Mouse (Mus musculus) ES-E14 (cell line): ENCODE results near the gene Gm45337. TPM values are rescaled to one million over a fixed set of nuclear protein-coding genes. Genes with fewer than 3 reads are reported as not detected.
"Not testable (repeated sequence)": the region's sequence is repeated elsewhere in the genome, so short reads cannot be mapped to it uniquely, and the experiment has no call there.

ENCODE experiments used
- DNase-seq: peaks from one replicate; pipeline ENCODE4 v3.0.0-alpha.2; 2013; ENCODE audit warnings: low read depth, low spot score
- H3K27ac ChIP-seq: 2 replicates; pipeline ENCODE4 v1.5.1; 2012; ENCODE audit warnings: low read depth, mild to moderate bottlenecking, low read length, moderate library complexity, mixed read lengths; ENCODE audit not compliant: poor library complexity, insufficient read depth, severe bottlenecking
- H3K36me3 ChIP-seq: 2 replicates; pipeline ENCODE4 v1.6.1; 2012; ENCODE audit warnings: mild to moderate bottlenecking, low read length, moderate library complexity, mixed read lengths; ENCODE audit not compliant: control insufficient read depth, poor library complexity, insufficient read depth, severe bottlenecking
- H3K4me1 ChIP-seq, 2 experiments: fragments of 150-350 bp in 1 of 2; sonication (generic) in 1 of 2; 2 replicates each; pipeline ENCODE4 v1.6.1; 2012; ENCODE audit warnings: low read length in 2 of 2, mild to moderate bottlenecking in 1 of 2, mixed read lengths in 1 of 2; ENCODE audit not compliant: control insufficient read depth in 2 of 2, insufficient read depth in 2 of 2, poor library complexity in 1 of 2
- H3K4me3 ChIP-seq, 2 experiments: fragments of 150-350 bp in 1 of 2; sonication (generic) in 1 of 2; 2 replicates each; pipeline ENCODE4 v1.5.1; 2012; ENCODE audit warnings: low read length in 2 of 2, low read depth in 1 of 2, mild to moderate bottlenecking in 1 of 2, mixed read lengths in 1 of 2; ENCODE audit not compliant: insufficient read depth in 1 of 2, poor library complexity in 1 of 2, severe bottlenecking in 1 of 2
- H3K9ac ChIP-seq: 2 replicates; pipeline ENCODE4 v1.6.1; 2012; ENCODE audit warnings: low read depth, mild to moderate bottlenecking, low read length, mixed read lengths; ENCODE audit not compliant: poor library complexity, insufficient read depth, severe bottlenecking
- H3K9me3 ChIP-seq: fragments of 150-350 bp; sonication (generic); 2 replicates; pipeline ENCODE4 v1.6.1; 2012; ENCODE audit warnings: low read depth, mild to moderate bottlenecking, low read length; ENCODE audit not compliant: control insufficient read depth, insufficient read depth
- CHD2 ChIP-seq: IDR thresholded peaks from 2 replicates; pipeline ENCODE4 v1.6.1; 2014; ENCODE audit warnings: mild to moderate bottlenecking, low read depth, low read length, inconsistent platforms
- HCFC1 ChIP-seq: IDR thresholded peaks from 2 replicates; pipeline ENCODE4 v1.6.1; 2012; ENCODE audit warnings: low read length, inconsistent platforms, borderline replicate concordance; ENCODE audit not compliant: insufficient read depth
- MAFK ChIP-seq: IDR thresholded peaks from 2 replicates; pipeline ENCODE4 v1.6.1; 2014; ENCODE audit warnings: mild to moderate bottlenecking, low read depth, low read length, inconsistent platforms; ENCODE audit not compliant: insufficient read depth
- ZC3H11A ChIP-seq: IDR thresholded peaks from 2 replicates; pipeline ENCODE4 v1.6.1; 2012; ENCODE audit warnings: low read depth, mild to moderate bottlenecking, inconsistent platforms, low read length, borderline replicate concordance
- ZNF384 ChIP-seq: IDR thresholded peaks from 2 replicates; pipeline ENCODE4 v1.6.1; 2012; ENCODE audit warnings: low read depth, low read length, inconsistent platforms
- in situ Hi-C, 2 experiments: fragments of 600-800 bp; cut with MboI; formaldehyde crosslinking; loops; one replicate each; pipeline ENCODE4 v1.15.1; 2025; ENCODE audit warnings: low sequenced_read_pairs in 2 of 2, inconsistent platforms in 1 of 2; ENCODE audit not compliant: unreplicated experiment in 2 of 2
- total RNA-seq: library from RNA; depleted of rRNA; stranded (reverse); fragments of 300-350 nt; gene quantifications from 2 replicates; pipeline ENCODE4 v1.2.3, GENCODE M21; 2012

Gene Gm45337
- total RNA-seq, 1 experiment, result not detected

DNA sequence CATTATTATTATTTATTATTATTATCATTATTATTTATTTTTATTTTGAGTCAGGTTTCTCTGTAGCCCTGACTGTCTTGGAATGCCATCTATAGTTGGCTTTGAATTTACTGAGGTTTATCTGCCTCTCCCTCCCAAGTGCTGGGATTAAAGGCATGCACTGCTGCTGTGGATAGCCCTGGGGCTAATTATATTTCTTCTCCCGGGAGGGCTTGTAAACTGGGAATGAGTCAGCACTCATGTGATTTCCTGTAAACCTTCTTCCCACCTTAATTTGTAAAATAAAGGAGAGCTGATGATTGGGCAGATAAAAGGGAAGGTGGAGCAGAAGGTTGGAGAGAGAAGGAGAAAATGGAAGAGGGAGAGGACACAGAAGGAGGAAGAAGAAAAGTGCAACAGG, 3.7 kb downstream of the Gm45337 start:
- Histone ChIP-seq H3K27ac (no peak overlapping the region), H3K9me3 (no peaks in the 10 kb centered on the region), H3K36me3 (no peaks in the 10 kb centered on the region), H3K4me1 (peaks cover 0 to 4% of the 10 kb centered on the region in 2 experiments; a peak in 1 of 4 replicates), H3K4me3 (no peak overlapping the region), H3K9ac (no peak overlapping the region)
- no peak for TF ChIP-seq ZC3H11A
- TF ChIP-seq HCFC1, result no peak
- TF ChIP-seq ZNF384, result no peak
- no peak for TF ChIP-seq CHD2
- 0 out of 2 replicates have a peak, but pooled peaks have one; percentile 45 for TF ChIP-seq MAFK
- in situ Hi-C loops, result loop anchor here in 1 of 2 experiments (10.0 kb wide), 1 partner anchor 114 kb away; the partner anchor contains the start of gene Gm2431
- DNase-seq, result no peak

DNA sequence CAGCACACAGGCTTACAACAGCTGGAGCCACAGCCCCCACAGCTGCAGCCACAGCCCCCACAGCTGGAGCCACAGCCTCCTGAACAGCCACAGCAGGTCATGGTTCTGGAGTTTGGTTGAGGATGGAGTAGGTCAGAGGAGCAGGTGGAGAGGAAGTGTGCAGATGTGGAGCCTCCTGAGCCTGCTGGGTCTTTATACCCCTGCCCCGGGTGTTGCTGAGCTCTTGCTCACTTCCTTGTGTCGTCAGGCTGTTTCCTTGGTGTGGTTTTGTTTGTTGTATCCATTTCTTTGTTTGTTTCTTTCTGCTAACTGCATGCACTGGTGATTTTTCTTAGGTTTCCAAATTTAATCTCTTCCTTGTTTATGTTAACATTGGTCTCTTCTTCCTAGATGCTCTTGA, 8.5 kb downstream of the Gm45337 start, which contains the start of gene Gm39115:
Gene Gm39115, minus strand, starts transcription at position 101 of the 400 bp plus-strand sequence.
- H3K36me3 ChIP-seq, H3K9ac ChIP-seq, H3K4me3 ChIP-seq, DNase-seq, in situ Hi-C loops, H3K9me3 ChIP-seq, H3K4me1 ChIP-seq, H3K27ac ChIP-seq: not testable (repeated sequence)

DNA sequence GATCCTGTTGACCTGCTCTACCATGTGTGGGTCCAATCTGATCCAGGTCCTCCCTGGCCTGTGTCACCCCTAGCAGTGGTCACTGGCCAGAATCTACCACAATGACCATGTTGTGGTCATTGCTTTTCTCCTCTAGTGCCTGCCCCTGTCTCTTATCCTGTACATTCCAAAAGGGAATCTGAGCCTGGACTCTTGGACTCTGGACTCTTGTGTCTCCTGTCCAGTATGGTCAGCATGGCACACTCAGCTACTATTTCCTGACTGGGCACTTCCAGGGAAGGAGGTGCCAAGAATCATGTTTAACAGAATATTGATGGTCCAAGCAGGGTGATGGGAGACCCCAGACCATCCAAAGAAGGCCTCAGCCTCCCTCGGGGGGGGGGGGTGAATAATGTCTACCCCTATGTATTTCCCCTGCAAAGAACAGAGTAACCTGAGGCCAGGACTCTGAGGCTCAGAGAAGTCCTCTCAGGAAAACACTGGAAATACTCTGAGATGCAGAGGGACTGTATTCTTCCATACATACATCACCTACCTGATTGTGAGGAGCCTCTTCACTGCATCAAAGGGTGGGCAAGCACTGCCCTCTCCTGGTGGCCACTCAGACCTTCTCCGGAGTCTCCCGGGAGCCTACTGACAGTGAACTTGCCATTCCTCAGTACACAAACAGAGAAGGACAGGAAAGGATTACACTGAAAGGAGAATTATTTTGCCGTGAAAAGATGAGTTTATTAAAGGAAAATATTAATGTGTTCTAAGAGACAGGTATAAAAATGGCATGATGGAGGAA, 10.0 kb downstream of the Gm45337 start:
- in situ Hi-C loops, result no loop called here
- no peaks in the 10 kb centered on the region for H3K4me1 ChIP-seq
- TF ChIP-seq ZC3H11A (0 out of 2 replicates have a peak, but pooled peaks have one; percentile 9), MAFK (no peak)
- H3K9ac ChIP-seq, result no peak overlapping the region
- no peak overlapping the region for H3K27ac ChIP-seq
- DNase-seq, result no peak
- no peak overlapping the region for H3K4me3 ChIP-seq
- no peaks in the 10 kb centered on the region for H3K36me3 ChIP-seq
- no peaks in the 10 kb centered on the region for H3K9me3 ChIP-seq

DNA sequence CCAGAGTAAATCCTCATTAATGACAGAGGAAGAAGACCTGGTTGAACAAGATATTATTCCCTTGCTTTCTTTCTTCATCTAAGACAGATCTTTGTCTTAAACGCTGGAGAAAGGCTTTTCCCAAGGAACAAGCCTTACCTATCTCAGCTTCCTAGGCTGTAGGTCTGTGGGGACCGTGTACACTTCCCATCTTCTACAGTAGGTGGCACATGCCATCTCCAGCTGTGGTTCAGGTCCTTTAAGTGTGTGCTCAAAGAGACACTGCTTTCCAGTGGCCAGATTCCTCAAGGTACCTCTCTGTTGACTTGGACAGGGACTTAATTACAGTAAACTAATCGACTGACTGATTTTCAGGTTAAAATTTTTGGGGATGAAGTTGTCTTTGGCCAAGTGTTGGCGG, 15.6 kb downstream of the Gm45337 start:
- DNase-seq, result no peak
- Histone ChIP-seq H3K4me3 (no peak overlapping the region), H3K27ac (no peak overlapping the region), H3K36me3 (no peaks in the 10 kb centered on the region), H3K9me3 (no peaks in the 10 kb centered on the region), H3K9ac (no peak overlapping the region), H3K4me1 (no peaks in the 10 kb centered on the region)
- in situ Hi-C loops, result no loop called here
- TF ChIP-seq CHD2, result no peak
- no peak for TF ChIP-seq ZC3H11A
- no peak for TF ChIP-seq ZNF384
- TF ChIP-seq HCFC1, result no peak
- no peak for TF ChIP-seq MAFK

DNA sequence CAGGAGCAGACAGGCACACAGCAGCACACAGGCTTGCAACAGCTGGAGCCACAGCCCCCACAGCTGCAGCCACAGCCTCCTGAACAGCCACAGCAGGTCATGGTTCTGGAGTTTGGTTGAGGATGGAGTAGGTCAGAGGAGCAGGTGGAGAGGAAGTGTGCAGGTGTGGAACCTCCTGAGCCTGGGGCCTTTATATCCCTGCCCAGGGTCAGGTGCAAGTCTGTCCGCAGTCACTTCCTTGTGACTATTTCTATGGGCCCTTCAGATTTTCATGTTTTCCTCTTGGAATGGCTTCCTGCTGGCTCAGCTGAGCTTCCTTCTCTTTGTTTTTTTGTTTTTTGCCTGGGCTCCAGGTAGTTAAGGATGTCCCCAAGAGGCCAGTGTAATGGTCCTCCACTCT, 23.8 kb downstream of the Gm45337 start, which contains the start of gene Gm45618:
Gene Gm45618, minus strand, starts transcription at position 101 of the 400 bp plus-strand sequence.
- DNase-seq, H3K27ac ChIP-seq, H3K9me3 ChIP-seq, H3K36me3 ChIP-seq, in situ Hi-C loops, H3K4me3 ChIP-seq, H3K4me1 ChIP-seq, H3K9ac ChIP-seq: not testable (repeated sequence)
